Mouse (Mus musculus) adrenal gland, postnatal 10 days (tissue): ENCODE data around the gene Gm4981. TPM values are rescaled to one million over a fixed set of nuclear protein-coding genes. Genes with fewer than 3 reads are reported as not detected.
"Not testable (repeated sequence)": the region's sequence is repeated elsewhere in the genome, so short reads cannot be mapped to it uniquely, and the experiment has no call there.

Experiments used
- DNase-seq: peaks from one replicate; pipeline ENCODE4 v3.0.0; 2021; ENCODE audit warnings: mixed read lengths
- total RNA-seq, 2 experiments: library from RNA; stranded (reverse); gene quantifications; 2 replicates each; pipeline ENCODE4 v1.2.3; 2021

Gene Gm4981
- total RNA-seq, 2 experiments from 2014 or later = not detected

DNA sequence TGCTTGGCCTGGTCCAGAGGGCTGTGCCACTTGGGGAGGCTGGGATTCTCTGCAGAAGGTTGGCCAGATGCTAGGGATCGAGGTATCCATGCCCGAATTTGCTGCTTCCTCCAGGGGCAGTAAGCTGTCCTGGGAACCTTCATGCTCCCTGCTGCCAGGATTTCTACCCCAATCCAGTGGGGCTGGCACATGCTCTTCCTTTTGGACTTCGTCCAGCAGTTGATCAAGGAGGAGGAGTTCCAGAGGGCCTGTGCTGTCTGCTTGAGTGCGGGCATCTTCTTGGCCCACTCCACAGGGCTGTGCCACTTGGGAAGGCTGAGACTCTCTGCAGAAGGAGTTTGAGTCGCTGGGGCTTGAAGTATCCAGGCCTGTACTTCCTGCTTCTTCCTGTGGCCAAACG, 13.3 kb downstream of the Gm4981 start:
- not testable (repeated sequence) for DNase-seq

DNA sequence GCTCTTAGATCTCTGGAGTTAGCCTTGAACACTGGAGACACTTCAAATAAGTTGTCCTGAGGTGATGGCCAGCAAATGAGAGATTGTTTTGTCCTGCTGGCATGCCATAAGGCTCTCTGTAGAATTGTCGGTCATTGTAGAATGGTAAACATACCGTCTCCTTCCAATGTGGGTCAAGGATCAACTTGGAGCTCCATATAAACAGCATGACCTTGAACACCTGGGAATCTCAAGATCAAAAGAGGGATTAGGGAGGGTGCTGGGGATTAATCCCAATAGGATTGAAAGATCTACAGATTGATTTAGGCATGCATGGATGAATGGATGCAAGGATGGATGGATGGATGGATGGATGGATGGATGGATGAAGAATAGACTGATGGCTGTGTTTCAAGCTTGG, 14.9 kb downstream of the Gm4981 start:
- DNase-seq = not testable (repeated sequence)

DNA sequence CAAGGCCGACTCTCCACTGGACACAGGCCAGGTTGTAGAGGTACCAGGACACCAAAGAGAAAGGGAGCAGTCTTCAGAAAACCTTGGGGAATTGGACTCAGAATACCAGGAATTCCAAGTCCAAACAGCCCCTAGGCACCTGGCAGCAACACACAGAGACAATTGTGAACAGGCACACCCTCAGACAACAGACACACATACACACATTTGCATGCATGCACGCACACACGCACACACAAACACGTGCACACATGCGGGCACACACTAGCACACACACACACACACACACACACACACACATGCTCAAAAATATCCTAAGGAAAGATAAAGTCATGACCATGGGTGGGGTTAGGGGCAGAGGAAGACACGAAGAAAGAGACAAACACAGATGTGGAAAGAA, 15.8 kb downstream of the Gm4981 start:
- no peak for DNase-seq

DNA sequence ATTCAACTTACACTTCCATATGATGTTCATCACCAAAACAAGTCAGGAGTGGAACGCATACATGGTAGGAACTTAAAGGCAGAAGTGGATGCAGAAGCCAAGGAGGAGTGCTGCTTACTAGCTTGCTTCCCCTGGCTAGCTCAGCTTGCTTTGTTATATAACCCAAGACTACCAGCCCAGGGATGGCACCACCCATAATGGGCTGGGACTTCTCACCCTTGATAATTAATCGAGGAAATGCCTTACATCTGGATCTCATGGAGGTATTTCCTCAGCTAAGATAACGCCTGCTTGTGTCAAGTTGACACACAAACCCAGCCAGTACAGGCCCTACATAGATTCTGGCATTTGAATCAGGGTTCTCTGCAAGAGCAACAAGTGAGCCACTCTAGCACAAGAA, 19.1 kb downstream of the Gm4981 start:
- DNase-seq = no peak

DNA sequence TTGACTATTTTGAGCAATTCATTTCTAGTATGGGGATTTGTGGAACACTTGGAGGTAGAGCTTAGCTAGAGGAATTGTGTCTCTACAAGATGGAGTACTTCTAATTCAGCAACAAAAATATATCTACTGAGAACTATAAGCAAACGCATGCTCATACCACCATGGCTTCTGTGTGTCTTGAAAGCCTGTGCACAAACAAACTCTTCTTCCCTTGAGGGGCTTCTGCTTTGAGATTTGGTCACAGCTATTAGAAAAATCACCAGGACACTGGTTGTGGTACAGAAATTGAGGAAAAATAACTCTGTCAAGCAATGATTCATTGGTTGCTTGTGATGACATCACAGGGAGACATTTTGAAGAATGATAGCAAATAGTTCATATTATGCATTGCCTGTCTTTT, 21.1 kb downstream of the Gm4981 start:
- no peak for DNase-seq

DNA sequence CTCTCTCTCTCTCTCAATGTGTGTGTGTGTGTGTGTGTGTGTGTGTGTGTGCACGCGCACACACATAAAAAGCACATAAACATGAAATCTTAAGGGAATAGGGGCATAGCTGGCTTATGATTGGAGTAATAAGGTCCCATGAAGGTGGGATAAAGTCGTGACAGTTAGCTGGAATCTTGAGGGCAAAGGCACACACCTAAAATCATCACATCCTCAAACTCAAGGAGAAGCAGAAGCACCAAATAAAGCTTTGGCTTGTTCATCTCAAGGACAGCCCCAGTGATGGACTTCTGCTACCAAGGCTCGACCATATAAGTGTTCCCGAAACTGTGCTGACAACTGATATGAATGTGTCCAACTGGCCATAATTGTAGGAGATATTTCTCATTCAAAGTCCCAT, 21.6 kb downstream of the Gm4981 start:
- DNase-seq = no peak

DNA sequence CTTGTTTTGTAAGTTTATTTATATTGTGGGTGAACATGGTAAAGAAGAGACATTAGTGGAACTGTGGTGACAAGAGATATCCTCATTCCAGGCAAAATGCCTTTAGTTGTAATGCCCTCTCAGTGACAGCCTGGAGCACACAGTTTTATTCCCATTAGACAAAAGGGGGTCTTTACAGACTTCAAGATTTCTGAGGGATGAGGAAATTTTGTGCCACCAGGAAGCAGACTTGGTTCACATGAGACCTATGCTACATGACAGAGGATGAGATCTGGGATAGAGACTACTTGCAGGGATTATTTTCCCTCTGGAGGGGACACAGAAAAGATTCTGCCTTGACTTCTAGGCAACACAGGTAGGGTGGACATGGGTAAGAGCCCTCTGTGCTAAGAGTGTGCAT, 22.0 kb downstream of the Gm4981 start:
- DNase-seq = no peak

DNA sequence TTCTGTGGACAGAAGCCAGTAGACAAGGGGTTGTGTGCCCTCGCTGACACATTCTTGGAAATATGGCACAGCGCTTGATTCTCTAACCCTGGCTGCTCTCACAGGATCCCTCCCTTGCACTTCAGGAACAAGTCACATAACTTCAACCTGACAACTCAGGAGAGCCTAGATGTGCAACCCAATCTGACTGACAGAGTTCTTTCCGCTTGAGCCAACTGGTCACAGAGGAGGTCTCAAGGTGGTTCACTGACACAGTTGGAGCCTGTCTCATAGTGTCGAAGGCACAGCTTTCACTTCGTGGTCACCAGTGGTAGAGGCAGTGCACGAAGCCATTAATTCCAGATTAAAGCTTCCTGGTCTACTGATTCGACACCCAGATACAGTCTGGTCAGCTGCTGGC, 24.3 kb downstream of the Gm4981 start:
- no peak for DNase-seq

DNA sequence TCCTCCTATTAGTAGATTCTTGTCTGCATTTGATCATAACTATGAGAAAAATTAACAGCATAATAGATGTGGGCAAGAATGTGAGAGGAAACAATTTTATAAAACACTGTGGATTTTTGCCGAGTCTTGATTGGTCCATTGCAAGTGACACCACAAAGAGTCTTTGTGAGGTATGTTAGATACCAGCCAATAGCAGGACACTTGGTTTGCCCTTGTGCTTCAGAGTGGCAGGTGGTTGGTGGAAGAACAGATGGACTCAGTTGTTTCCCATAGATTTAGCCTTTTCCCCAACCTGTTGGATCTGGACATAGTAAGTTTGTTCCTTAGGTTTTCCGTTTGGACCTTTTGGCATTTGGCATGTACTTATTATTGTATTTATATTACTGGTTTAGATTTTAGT, 25.3 kb downstream of the Gm4981 start:
- no peak for DNase-seq

DNA sequence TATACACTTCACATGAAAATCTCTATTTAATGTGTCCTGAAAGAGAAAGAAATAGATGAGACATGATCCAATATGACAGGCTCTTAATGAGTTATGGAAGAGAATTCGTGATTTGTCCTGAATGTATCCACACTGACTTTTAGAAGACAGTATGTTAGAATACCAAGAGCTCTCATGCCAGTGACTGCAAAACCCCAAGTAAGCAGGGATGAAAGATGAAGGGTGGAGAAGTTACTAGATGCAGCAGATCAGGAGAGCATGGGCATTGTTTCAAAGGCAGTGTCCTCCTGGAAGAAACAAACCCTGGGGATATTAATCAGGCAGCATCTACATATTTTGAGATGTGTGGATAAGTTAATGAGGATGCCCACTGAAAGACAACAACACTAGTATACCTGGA, 26.0 kb downstream of the Gm4981 start:
- DNase-seq = no peak

DNA sequence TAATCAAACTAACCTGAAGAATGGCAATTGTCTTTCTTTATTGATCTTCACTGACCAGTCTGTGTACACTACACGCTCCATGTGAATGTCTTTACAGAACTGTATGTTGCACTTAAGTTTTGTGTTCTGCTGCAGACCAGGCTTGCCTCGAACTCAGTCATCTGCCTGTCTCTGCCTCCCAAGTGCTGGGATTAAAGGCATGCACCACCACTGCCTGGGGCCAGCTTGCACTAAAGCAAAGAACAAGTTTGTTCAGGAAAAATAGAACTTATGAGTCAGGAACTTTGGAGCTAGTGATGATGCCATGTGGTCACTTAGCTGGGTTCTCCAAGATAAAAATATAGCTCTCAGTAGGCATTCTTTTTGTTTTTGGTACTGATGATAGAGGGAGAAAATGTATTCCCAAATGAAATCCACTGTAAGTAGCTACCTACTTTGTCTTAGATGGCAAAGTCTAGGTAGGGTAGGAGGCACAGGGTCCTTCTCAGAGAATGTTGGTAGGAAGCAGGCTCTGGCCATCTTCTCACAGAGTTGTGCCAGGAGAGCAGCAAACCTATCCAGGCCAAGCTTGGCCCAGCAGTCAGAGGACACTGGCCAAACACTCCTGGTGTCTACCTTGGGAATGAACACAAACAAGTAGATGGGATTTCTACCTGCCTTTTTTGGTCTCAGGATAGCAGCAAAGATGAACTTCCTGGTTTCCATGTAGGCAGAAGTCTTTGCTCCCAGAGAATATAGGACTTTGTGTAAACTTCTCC, 26.6 kb downstream of the Gm4981 start:
- no peak for DNase-seq

DNA sequence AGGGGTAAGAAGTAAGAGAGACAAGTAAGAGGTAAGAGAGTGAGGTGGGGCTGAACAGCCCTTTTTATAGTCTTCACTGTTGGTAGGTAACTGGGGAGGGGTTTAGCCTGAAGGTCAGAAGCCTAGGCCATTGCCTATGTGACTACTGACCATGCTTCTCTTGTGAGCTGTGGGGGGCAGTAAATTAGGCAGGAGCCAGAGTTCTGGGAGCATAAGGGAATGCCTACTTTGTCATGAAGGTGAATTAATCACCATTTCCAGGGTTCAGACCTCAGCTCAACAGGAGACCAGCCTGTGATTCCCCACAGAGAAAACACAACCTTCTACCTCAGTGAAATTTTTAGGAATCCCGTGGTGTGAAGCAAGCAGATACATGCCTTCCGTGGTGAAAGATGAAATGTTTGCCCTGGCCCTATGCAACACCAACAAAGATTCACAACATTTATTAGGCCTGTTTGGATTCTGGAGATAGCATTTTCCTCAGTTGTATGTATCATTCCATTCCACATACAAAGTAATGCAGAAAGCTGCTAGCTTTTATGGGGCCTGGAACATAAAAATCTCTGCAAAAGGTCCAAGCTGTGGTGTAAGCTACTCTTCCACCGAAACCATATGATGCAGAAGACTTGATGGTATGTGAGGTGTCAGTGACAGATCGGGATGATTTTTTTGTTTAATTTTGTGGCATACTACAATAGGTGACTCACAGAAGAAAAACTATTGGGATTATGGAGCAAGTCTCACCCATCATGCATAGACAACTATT, 29.7 kb downstream of the Gm4981 start:
- no peak for DNase-seq

DNA sequence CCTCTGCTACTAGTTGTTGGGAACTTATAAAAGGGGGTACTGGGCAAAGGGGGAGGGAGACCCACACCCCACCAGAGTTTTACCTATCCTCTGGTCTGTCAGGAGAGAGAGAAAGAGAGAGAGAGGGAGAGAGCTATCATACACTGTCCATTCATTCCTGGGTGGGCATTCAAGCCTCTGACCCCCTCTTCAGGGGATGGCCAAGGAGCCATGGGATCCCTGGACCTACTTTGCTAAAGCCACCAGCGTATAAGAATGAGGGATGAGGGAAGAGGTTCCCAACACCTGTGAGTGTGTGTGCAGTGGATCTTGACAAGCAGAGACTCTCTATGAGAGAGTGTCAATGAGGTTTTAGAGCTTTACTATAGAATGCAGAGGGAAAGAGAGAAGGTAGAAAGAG, 30.5 kb downstream of the Gm4981 start:
- DNase-seq = no peak

Other genes starting within 250 kb of the Gm4981 start
- not detected for gene AW822073, start 11.8 kb downstream of the Gm4981 start, total RNA-seq
- not detected for gene Duxf3, start 4.0 kb downstream of the Gm4981 start, total RNA-seq
- gene Gcc2, start 18.8 kb upstream of the Gm4981 start, total RNA-seq = 10 to 100 TPM; 33.3 to 45.1 TPM
- gene Lims1, start 86.8 kb upstream of the Gm4981 start, total RNA-seq = 10 to 100 TPM; 58.1 to 69.6 TPM
- gene Ranbp2, start 210.2 kb upstream of the Gm4981 start, total RNA-seq = 10 to 100 TPM; 61.2 to 63.2 TPM